In genomic region chr2:91871225-91871624, GRCm38 (mm10) we compare ENCODE assay signal across 21 mouse cellular contexts. TPM values are rescaled to one million over a fixed set of nuclear protein-coding genes. Genes with fewer than 3 reads are reported as not detected.
DNase-seq lines count a peak whose midpoint lies in the region; ATAC-seq lines count a peak whose summit lies in the region.
"Had no signal": no experiment of that assay in that cellular context is flagged by ENCODE, and none has a peak within 500 bp of the region (broad histone marks: within the 10 kb centered on the region; RNA-seq: fewer than 3 reads in every experiment).

No protein-coding gene starts in this region.

- H3K9me3 ChIP-seq in embryonic facial prominence, embryonic 13.5 days, result no peaks in the 10 kb centered on the region
- H3K9me3 ChIP-seq in embryonic facial prominence, embryonic 10.5 days, result no peaks in the 10 kb centered on the region
- H3K9me3 ChIP-seq in hindbrain, embryonic 14.5 days (ENCODE audit: control insufficient read depth, low read length), result no peaks in the 10 kb centered on the region
- no peaks in the 10 kb centered on the region for H3K9me3 ChIP-seq in hindbrain, embryonic 11.5 days (ENCODE audit: control insufficient read depth, low read length)
- no peaks in the 10 kb centered on the region for H3K9me3 ChIP-seq in neural tube, embryonic 13.5 days
- H3K9me3 ChIP-seq: heart, embryonic 13.5 days; kidney, embryonic 15.5 days; liver, embryonic 15.5 days; lung, embryonic 15.5 days; neural tube, embryonic 12.5 days; stomach, embryonic 15.5 days had no signal

- peak overlapping the region; percentile 4; the same call in 1 of the 2 replicates for H3K27ac ChIP-seq in embryonic facial prominence, embryonic 13.5 days
- no peak overlapping the region for H3K27ac ChIP-seq in embryonic facial prominence, embryonic 10.5 days (replicated peaks)
- H3K27ac ChIP-seq in hindbrain, embryonic 14.5 days, result peak overlapping the region; percentile 63
- no peak overlapping the region for H3K27ac ChIP-seq in hindbrain, embryonic 11.5 days (ENCODE audit: low read depth, low read length)
- H3K27ac ChIP-seq in neural tube, embryonic 13.5 days (replicated peaks), result peak overlapping the region; percentile 64
- H3K27ac ChIP-seq: heart, adult 2 months; heart, embryonic 13.5 days; kidney, embryonic 15.5 days; liver, embryonic 15.5 days; lung, embryonic 15.5 days; neural tube, embryonic 12.5 days; stomach, embryonic 15.5 days had no signal

- H3K9ac ChIP-seq in embryonic facial prominence, embryonic 13.5 days, result no peak overlapping the region
- no peak overlapping the region for H3K9ac ChIP-seq in hindbrain, embryonic 14.5 days
- H3K9ac ChIP-seq in hindbrain, embryonic 11.5 days (ENCODE audit: low read depth, low read length), result no peak overlapping the region
- H3K9ac ChIP-seq in neural tube, embryonic 13.5 days, result no peak overlapping the region
- H3K9ac ChIP-seq: heart, embryonic 13.5 days; kidney, embryonic 15.5 days; liver, embryonic 15.5 days; lung, embryonic 15.5 days; neural tube, embryonic 12.5 days; stomach, embryonic 15.5 days had no signal

- ATAC-seq in embryonic facial prominence, embryonic 13.5 days (ENCODE audit: insufficient number of reproducible peaks, insufficient read depth, low FRiP score, low TSS enrichment, low read depth), result no peak
- ATAC-seq in hindbrain, embryonic 14.5 days (ENCODE audit: low FRiP score), result no peak
- no peak for ATAC-seq in hindbrain, embryonic 11.5 days (ENCODE audit: low FRiP score)
- no peak for ATAC-seq in neural tube, embryonic 13.5 days (ENCODE audit: low read depth)
- ATAC-seq: activated CD4-positive, CD25-positive, alpha-beta regulatory T cell, adult 4 months had no signal

- H3K4me3 ChIP-seq in embryonic facial prominence, embryonic 13.5 days, result no peak overlapping the region
- H3K4me3 ChIP-seq in embryonic facial prominence, embryonic 10.5 days, result no peak overlapping the region
- no peak overlapping the region for H3K4me3 ChIP-seq in hindbrain, embryonic 14.5 days (replicated peaks; ENCODE audit: low read length)
- H3K4me3 ChIP-seq in hindbrain, embryonic 11.5 days (ENCODE audit: low read depth, low read length), result no peak overlapping the region
- H3K4me3 ChIP-seq in neural tube, embryonic 13.5 days, result no peak overlapping the region
- H3K4me3 ChIP-seq: heart, adult 2 months; heart, embryonic 13.5 days; kidney, embryonic 15.5 days; liver, embryonic 15.5 days; lung, embryonic 15.5 days; neural tube, embryonic 12.5 days; stomach, embryonic 15.5 days had no signal

- H3K4me1 ChIP-seq in embryonic facial prominence, embryonic 13.5 days, result peaks cover 4% of the 10 kb centered on the region; the same call in 1 of the 2 replicates
- no peaks in the 10 kb centered on the region for H3K4me1 ChIP-seq in embryonic facial prominence, embryonic 10.5 days
- H3K4me1 ChIP-seq in hindbrain, embryonic 14.5 days (replicated peaks; ENCODE audit: control insufficient read depth, insufficient read depth, low read length), result 0 out of 2 replicates have a peak, but pooled peaks cover 5% of the 10 kb centered on the region
- H3K4me1 ChIP-seq in hindbrain, embryonic 11.5 days (replicated peaks; ENCODE audit: control insufficient read depth, insufficient read depth, low read length), result no peaks in the 10 kb centered on the region
- peaks cover 8% of the 10 kb centered on the region for H3K4me1 ChIP-seq in neural tube, embryonic 13.5 days (replicated peaks)
- H3K4me1 ChIP-seq: heart, embryonic 13.5 days; kidney, embryonic 15.5 days; neural tube, embryonic 12.5 days; stomach, embryonic 15.5 days had no signal

- no peaks in the 10 kb centered on the region for H3K27me3 ChIP-seq in embryonic facial prominence, embryonic 13.5 days
- no peaks in the 10 kb centered on the region for H3K27me3 ChIP-seq in embryonic facial prominence, embryonic 10.5 days (replicated peaks; ENCODE audit: low read depth, poor library complexity, severe bottlenecking)
- no peaks in the 10 kb centered on the region for H3K27me3 ChIP-seq in hindbrain, embryonic 14.5 days (ENCODE audit: control insufficient read depth, insufficient read depth, low read length)
- no peaks in the 10 kb centered on the region for H3K27me3 ChIP-seq in hindbrain, embryonic 11.5 days (ENCODE audit: control insufficient read depth, insufficient read depth, low read length)
- H3K27me3 ChIP-seq in neural tube, embryonic 13.5 days, result no peaks in the 10 kb centered on the region
- H3K27me3 ChIP-seq: heart, embryonic 13.5 days; kidney, embryonic 15.5 days; liver, embryonic 15.5 days; lung, embryonic 15.5 days; neural tube, embryonic 12.5 days; stomach, embryonic 15.5 days had no signal

- DNase-seq in embryonic facial prominence, embryonic 10.5 days (ENCODE audit: low spot score), result no peak
- peak; percentile 31 for DNase-seq in hindbrain, embryonic 14.5 days (ENCODE audit: low spot score)
- no peak for DNase-seq in hindbrain, embryonic 11.5 days (ENCODE audit: low spot score)
- DNase-seq in neural tube, embryonic 10.5 days (ENCODE audit: extremely low spot score, low spot score), result no peak
- no peak for DNase-seq in adrenal gland, postnatal 4 days (ENCODE audit: low spot score in 2 of 2)
- DNase-seq: adrenal gland, adult 8-10 months; kidney, adult 11 months; liver; thymus, postnatal 36 days had no signal

- H3K36me3 ChIP-seq in embryonic facial prominence, embryonic 13.5 days, result peaks cover 7% of the 10 kb centered on the region; the same call in 1 of the 2 replicates
- H3K36me3 ChIP-seq in embryonic facial prominence, embryonic 10.5 days (replicated peaks), result peaks cover 8% of the 10 kb centered on the region
- H3K36me3 ChIP-seq in hindbrain, embryonic 14.5 days (replicated peaks; ENCODE audit: control insufficient read depth, insufficient read depth), result peaks cover 8% of the 10 kb centered on the region
- no peaks in the 10 kb centered on the region for H3K36me3 ChIP-seq in hindbrain, embryonic 11.5 days (ENCODE audit: control insufficient read depth, insufficient read depth, low read length)
- peaks cover 6% of the 10 kb centered on the region for H3K36me3 ChIP-seq in neural tube, embryonic 13.5 days
- H3K36me3 ChIP-seq: heart, embryonic 13.5 days; liver, embryonic 15.5 days; lung, embryonic 15.5 days; stomach, embryonic 15.5 days had no signal

- no peak overlapping the region for H3K4me2 ChIP-seq in embryonic facial prominence, embryonic 13.5 days
- no peak overlapping the region for H3K4me2 ChIP-seq in hindbrain, embryonic 14.5 days (replicated peaks)
- no peak overlapping the region for H3K4me2 ChIP-seq in hindbrain, embryonic 11.5 days (replicated peaks; ENCODE audit: low read depth, low read length)
- H3K4me2 ChIP-seq in neural tube, embryonic 13.5 days, result no peak overlapping the region
- H3K4me2 ChIP-seq: heart, embryonic 13.5 days; kidney, embryonic 15.5 days; liver, embryonic 15.5 days; lung, embryonic 15.5 days; neural tube, embryonic 12.5 days; stomach, embryonic 15.5 days had no signal

- 79% methylated on average over 1 of the region's 1 CpGs for WGBS in embryonic facial prominence, embryonic 13.5 days
- WGBS in embryonic facial prominence, embryonic 10.5 days, result 95% methylated on average over 1 of the region's 1 CpGs
- 73% methylated on average over 1 of the region's 1 CpGs for WGBS in hindbrain, embryonic 14.5 days
- WGBS in hindbrain, embryonic 11.5 days, result 93% methylated on average over 1 of the region's 1 CpGs
- 84% methylated on average over 1 of the region's 1 CpGs for WGBS in neural tube, embryonic 13.5 days

RNA-seq across cellular contexts. Expression of gene Chrm4, which starts 55.8 kb away (rescaled TPM):
- 0.18 and 0.32 TPM in 2 replicates for polyA plus RNA-seq in embryonic facial prominence, embryonic 13.5 days (2015; fragmentation: Nextera tagmentation; extraction: Ambion mirVana)
- 0.74 and 1.4 TPM in 2 replicates for polyA plus RNA-seq in embryonic facial prominence, embryonic 10.5 days (2016; fragmentation: Nextera tagmentation; extraction: Ambion mirVana)
- polyA plus RNA-seq in hindbrain, embryonic 14.5 days (2014; fragmentation: Nextera tagmentation; extraction: Ambion mirVana), result 0.52 and 0.67 TPM in 2 replicates
- polyA plus RNA-seq in hindbrain, embryonic 11.5 days (2014; fragmentation: Nextera tagmentation; extraction: Ambion mirVana), result 0.20 and 0.42 TPM in 2 replicates
- 1.2 and 1.5 TPM in 2 replicates for polyA plus RNA-seq in neural tube, embryonic 13.5 days (2015; fragmentation: Nextera tagmentation; extraction: Ambion mirVana)
- total RNA-seq in adrenal gland, postnatal 4 days (2021), result under 1 TPM; 0.34 to 0.42 TPM
- total RNA-seq: gastrocnemius, postnatal 36 days; heart, adult 2 months; heart, postnatal 14 days had no signal
- polyA plus RNA-seq: heart, embryonic 13.5 days; liver, embryonic 15.5 days; lung, embryonic 15.5 days had no signal

Comparison
In these comparisons a context has a peak if more than half of its experiments do, and no peak if none do; other contexts are left out.
1. H3K27ac ChIP-seq: peak in embryonic facial prominence, embryonic 13.5 days (single experiment), hindbrain, embryonic 14.5 days (single experiment) and neural tube, embryonic 13.5 days (single experiment); none in embryonic facial prominence, embryonic 10.5 days (single experiment) and hindbrain, embryonic 11.5 days (single experiment).